Mouse (Mus musculus) hematopoietic stem cell, adult 5-6 weeks (primary cell): Measurements from ENCODE around the gene Egfr. TPM values are rescaled to one million over a fixed set of nuclear protein-coding genes. Genes with fewer than 3 reads are reported as not detected.

Source experiments
- ATAC-seq, 2 experiments: fragments of 125-278 bp in 1 of 2; replicated peaks in 1 of 2; 2 replicates each; pipeline ENCODE4 v1.8.0; 2016 to 2017; ENCODE audit warnings: inconsistent platforms in 2 of 2, mild to moderate bottlenecking in 2 of 2, moderate number of reproducible peaks in 2 of 2, low read depth in 1 of 2, moderate TSS enrichment in 1 of 2; ENCODE audit not compliant: low FRiP score in 2 of 2, poor library complexity in 2 of 2, severe bottlenecking in 2 of 2, insufficient read depth in 1 of 2, low TSS enrichment in 1 of 2
- total RNA-seq: library from RNA; stranded (forward); fragments of 172-1452, 232-1000 nt; gene quantifications from 2 replicates; pipeline ENCODE4 v1.2.3, GENCODE M21; 2017

The Egfr gene
- total RNA-seq, 1 experiment from 2014 or later = not detected

DNA sequence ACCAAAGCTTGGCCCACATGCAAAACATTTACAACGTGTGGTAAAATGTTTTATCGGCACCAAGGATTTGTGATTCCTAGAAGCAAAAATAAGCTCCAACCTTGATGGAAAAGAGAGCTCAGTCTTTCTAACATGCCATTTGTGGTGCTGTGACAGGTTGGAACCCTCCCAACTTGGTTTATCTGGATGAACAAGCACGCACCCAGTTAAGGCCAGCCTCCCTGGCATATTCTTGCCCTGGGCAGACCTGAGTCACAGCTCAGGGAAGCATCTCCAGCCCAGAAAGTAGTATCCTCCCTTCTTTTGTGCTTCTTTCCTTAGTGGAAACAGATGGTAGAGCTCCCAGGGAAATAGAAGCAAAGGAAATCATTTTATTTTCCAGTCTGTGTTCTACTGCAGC is 58.1 kb downstream of the Egfr start:
- no peak for ATAC-seq

DNA sequence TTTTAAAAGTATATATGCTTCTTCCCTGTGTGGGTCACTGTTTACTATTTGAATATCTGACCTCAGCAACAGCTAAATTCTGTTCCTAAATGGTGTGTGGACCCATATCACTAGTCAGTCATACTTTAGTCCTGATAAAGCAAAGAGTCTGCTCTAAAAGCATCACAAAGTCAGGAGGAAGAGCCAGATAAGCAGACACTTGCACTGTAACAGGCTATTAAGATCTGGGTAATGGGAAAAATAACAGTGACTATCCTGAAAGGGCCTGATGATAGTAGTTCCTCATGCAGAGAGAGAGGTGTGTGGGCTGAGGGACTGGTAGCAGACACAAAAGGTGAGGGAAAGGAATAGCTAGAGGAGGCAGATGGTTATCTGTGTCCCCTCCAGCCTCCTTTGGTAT is 61.3 kb downstream of the Egfr start:
- ATAC-seq = no peak

DNA sequence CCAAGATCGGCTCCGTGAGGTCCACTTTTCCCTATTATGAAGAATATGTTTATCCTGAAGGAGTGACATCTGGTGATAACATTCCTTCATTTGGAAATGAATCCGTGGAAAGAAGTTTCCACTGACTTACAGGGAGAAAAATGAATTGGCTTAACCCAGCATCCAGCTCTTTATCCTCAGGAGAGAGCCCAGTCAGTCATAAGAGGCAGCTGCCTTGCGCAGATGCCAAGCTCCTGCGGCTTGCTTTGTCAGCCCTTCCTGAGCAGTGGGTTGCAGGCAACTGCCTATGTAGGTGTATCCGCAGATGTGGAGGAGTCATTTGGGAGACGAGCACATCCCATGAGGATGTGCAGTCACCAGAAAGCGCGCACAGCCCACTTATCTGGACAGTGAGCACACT is 64.4 kb downstream of the Egfr start:
- ATAC-seq = no peak

DNA sequence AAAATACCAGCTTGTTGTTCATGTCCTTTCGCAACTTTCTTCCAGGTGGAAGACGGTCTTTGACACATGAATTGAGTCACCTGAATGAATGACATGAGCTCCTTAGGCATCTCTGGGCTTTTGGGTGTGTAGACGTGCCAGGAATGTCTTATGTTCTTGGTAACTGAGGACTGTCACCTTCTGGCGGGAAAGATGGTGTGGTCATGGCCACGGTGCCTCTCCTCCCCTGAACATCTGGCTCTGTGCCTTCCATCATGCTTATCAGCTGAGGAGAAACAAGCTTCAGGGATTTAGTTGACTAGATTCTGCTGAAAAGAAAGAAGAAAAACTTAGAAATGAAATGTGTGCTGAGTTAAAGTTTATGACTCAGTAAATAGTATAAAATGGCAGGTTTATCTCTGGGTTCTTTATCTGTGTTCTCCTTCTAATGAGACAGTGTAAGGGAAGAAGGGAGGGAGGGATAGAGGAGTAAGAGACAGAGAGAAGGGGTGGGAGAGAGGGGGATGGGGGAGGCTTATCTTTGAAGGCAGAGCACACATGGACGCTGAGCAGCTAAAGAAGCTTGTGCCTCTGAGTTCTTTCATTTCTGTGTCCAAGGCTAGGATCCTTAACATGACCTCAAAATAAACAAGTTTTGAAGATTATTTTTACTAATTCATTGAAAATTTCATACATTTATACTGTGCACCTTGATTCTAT is 65.5 kb downstream of the Egfr start:
- no peak for ATAC-seq

- ATAC-seq = no peak
Observed at GRCm38 (mm10) chr11:16819424-16819823, 67.4 kb downstream of the Egfr start.

DNA sequence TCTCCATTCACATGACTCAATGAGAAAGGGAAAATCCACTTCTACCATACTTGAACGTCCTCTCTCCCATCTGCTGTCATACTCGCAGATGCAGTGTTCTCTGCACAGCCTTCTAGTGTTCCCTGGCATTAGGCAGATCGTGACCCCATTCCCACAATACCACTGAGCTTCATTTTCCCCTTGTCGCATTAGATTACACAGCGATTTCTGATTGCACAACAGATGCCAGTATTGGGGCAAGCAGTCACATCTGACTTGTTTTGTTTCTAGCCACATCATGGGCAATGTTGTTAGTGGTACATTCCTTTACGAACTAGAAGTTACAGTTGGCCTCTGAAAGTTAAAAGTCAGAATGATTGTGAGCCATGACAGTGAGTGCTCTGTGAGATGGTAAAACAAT is 68.1 kb downstream of the Egfr start:
- no peak for ATAC-seq

DNA sequence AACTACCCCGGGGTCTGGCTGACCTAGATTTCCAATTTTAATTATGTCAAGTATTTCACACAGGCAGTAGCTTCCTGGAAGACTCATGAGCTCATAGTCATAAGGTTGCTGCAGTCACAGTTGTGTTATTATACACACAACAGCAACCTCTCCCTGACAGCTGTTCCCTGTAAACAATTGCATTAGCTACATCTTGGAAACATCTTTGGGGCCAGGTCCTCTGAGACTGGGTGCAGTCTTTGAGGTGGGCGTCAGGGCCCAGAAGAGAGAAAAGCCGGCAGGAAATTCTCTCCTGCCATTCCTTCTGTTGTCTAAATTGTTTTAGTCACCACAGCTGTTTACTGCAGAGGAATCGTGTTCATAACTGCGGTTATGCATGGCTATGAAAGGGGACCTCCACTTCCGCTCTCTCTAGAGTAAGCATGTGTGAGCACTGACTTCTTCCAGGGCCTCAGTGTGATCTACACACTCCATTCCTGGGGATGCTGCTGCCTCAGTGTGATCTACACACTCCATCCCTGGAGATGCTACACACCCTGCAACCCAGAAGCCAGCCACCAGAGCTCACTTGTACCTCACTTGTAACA is 69.8 kb downstream of the Egfr start:
- no peak for ATAC-seq

GRCm38 (mm10) chr11:16823830-16824545 is 72.0 kb downstream of the Egfr start:
- no peak for ATAC-seq

DNA sequence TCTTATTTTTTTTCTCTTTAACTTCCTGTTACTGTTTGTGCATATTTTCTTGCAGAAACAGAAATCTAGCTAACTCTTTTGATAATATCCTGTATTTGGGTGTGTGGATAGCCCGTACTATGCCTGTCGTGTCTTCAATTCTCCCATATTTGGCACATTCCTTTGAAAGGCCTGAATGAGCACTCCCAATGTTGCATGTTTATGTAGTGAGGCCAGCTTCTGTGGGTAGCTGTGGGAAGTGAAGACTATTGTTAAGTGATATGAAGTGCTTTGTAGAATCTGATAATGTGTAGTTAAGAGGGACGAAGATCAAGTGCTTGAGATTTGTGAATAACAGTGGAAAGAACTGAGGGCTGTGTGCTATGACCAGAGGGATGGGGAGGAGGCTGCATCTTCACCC is 77.5 kb downstream of the Egfr start:
- ATAC-seq = no peak

DNA sequence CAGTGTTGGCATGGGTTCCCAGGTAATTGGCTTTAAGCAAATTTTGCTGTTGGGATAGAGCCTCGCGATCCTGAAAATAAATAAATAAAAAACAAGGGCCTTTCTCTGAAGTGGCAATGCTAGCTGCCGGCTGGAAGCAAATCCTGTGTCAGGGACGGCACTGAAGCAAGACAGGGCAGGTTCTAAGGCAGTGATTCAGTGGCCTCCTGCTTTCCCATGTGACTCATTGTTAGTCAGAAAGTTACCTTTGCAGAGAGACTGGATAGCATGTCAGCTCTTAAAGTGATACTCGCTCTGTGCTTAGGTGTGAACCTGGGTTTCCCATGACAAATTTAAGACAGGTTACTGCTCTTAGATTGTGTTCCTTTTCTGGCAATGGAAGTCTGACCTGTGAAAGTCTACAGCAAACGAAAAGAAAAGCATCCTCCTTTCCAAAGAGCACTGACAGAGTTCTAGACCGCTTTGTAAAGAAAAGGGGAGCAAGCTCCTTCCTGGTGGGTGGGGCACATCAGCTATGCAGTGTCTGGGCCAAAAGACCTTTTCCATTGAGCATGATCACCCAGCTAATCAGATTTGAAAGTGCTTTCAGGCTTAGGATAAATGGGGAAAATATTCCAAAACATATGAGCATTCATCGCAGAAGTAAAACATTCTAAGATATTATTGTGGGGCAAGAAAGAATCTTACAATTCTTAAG is 78.7 kb downstream of the Egfr start:
- 0 out of 4 replicates have a peak, but pooled peaks of 1 of the 2 experiments have one; percentile 22 for ATAC-seq

DNA sequence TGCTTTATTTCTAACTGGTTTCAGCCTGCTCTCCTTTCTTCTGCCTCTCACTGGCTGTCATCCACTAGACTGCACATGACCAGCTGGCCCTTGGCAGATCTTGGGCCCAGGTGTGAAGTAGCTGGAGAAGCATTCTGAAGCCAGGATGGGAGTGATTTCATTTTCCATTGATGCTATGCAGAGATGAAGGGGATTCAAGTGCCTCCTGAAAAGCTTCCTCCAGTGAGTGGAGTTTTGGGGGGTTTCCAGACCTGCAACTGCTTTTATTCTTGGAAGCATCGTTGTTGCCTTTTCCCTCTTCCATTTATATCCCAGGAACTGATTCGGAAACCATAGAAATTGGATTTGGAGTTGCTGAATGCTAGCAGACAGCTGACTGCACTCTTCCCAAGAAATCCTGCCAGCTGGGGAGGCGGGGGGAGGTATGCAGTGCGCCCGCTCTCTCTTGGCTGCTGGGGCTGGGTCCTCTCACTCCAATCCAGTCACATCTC is 80.0 kb downstream of the Egfr start:
- ATAC-seq = no peak

GRCm38 (mm10) chr11:16838772-16839171 is 86.8 kb downstream of the Egfr start:
- no peak for ATAC-seq

GRCm38 (mm10) chr11:16842924-16843323 is 90.9 kb downstream of the Egfr start:
- ATAC-seq = no peak

GRCm38 (mm10) chr11:16843889-16844568 is 92.0 kb downstream of the Egfr start:
- ATAC-seq = no peak

DNA sequence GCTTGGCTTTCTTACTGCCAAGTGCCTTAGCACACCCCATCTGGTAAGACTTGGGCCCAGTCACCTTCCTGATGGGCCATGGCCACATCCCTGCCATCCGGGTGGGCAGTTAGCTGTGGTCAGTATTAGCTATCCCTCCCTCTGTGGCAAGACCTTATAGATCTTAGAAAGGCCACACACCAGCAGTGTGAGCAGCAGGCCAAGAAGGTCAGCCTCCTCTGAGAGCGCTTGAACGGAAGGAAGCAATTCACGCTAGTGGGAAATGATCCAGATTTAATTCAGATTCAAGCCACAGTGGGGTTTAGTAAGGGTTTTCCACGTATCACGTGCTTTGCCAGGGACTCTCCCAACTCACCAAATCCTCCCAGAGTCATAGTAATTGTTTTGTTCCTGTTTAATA is 96.9 kb downstream of the Egfr start:
- no peak for ATAC-seq

DNA sequence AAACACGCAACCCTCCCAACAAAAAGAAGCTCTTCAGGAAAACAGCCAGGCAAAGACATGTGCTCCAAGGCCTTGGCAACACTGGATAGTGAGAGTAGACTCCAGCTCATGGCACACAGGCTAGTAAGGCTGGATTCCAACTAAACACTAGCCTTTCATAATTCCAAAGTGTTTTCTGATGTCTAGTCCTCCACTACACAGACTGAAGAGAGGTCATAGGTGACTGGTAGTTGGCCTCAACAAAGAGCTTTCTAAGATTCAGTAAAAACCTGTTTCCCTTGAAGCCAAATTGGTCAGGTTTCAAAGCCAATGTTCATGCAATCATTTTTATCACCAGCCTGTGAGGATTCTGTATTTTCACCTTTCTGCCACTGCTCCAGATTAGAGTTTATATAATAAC is 99.4 kb downstream of the Egfr start:
- ATAC-seq = no peak

GRCm38 (mm10) chr11:16854111-16854510 is 102.1 kb downstream of the Egfr start:
- no peak for ATAC-seq
